Mouse (Mus musculus): ENCODE measurements around the gene Rps6kb2. TPM values are rescaled to one million over a fixed set of nuclear protein-coding genes. Genes with fewer than 3 reads are reported as not detected.

Gene Rps6kb2
- polyA plus RNA-seq, 1 experiment from 2014 or later = 63.3 TPM

- Histone ChIP-seq H3K36me3 (peaks cover 73% of the 10 kb centered on the region), H3K4me3 (replicated peaks) (no peak overlapping the region), H3K9ac (replicated peaks) (no peak overlapping the region; the same call in 1 of the 2 replicates), H3K4me2 (peak overlapping the region; percentile 6), H3K27me3 (no peaks in the 10 kb centered on the region), H3K4me1 (replicated peaks) (peaks cover 42% of the 10 kb centered on the region), H3K9me3 (no peaks in the 10 kb centered on the region), H3K27ac (0 out of 2 replicates have a peak overlapping the region, but pooled peaks have one; percentile 42)
- ATAC-seq (ENCODE audit: insufficient number of reproducible peaks, insufficient read depth, low FRiP score, low TSS enrichment, low read depth) = no peak
- WGBS = 16% methylated on average over 5 of the region's 5 CpGs
Observed at GRCm38 (mm10) chr19:4196548-4196947, 33.4 kb upstream of the Rps6kb2 start.

GRCm38 (mm10) chr19:4196048-4196447, 32.9 kb upstream of the Rps6kb2 start:
- Histone ChIP-seq H3K4me1 (replicated peaks) (peaks cover 46% of the 10 kb centered on the region), H3K4me2 (peak overlapping the region; percentile 6; the same call in 1 of the 2 replicates), H3K9ac (replicated peaks) (no peak overlapping the region), H3K9me3 (no peaks in the 10 kb centered on the region), H3K27ac (no peak overlapping the region), H3K36me3 (peaks cover 73% of the 10 kb centered on the region), H3K27me3 (no peaks in the 10 kb centered on the region), H3K4me3 (replicated peaks) (no peak overlapping the region)
- ATAC-seq (ENCODE audit: insufficient number of reproducible peaks, insufficient read depth, low FRiP score, low TSS enrichment, low read depth) = no peak
- 64% methylated on average over 2 of the region's 2 CpGs for WGBS

GRCm38 (mm10) chr19:4194776-4195650, 31.9 kb upstream of the Rps6kb2 start:
- Histone ChIP-seq H3K36me3 (peaks cover 69% of the 10 kb centered on the region), H3K27me3 (no peaks in the 10 kb centered on the region), H3K27ac (no peak overlapping the region), H3K4me3 (replicated peaks) (no peak overlapping the region), H3K4me2 (no peak overlapping the region), H3K9me3 (no peaks in the 10 kb centered on the region), H3K4me1 (replicated peaks) (peaks cover 42% of the 10 kb centered on the region), H3K9ac (replicated peaks) (no peak overlapping the region)
- no peak for ATAC-seq (ENCODE audit: insufficient number of reproducible peaks, insufficient read depth, low FRiP score, low TSS enrichment, low read depth)
- 83% methylated on average over 12 of the region's 12 CpGs for WGBS

GRCm38 (mm10) chr19:4194021-4194724, 31.0 kb upstream of the Rps6kb2 start:
- Histone ChIP-seq H3K4me2 (no peak overlapping the region), H3K27ac (no peak overlapping the region), H3K36me3 (peaks cover 61% of the 10 kb centered on the region), H3K4me3 (replicated peaks) (no peak overlapping the region; the same call in 1 of the 2 replicates), H3K27me3 (no peaks in the 10 kb centered on the region), H3K9me3 (no peaks in the 10 kb centered on the region), H3K9ac (replicated peaks) (no peak overlapping the region), H3K4me1 (replicated peaks) (peaks cover 39% of the 10 kb centered on the region)
- WGBS = 85% methylated on average over 8 of the region's 8 CpGs
- no peak for ATAC-seq (ENCODE audit: insufficient number of reproducible peaks, insufficient read depth, low FRiP score, low TSS enrichment, low read depth)

GRCm38 (mm10) chr19:4193129-4193528, 30.0 kb upstream of the Rps6kb2 start:
- Histone ChIP-seq H3K4me1 (replicated peaks) (peaks cover 39% of the 10 kb centered on the region), H3K9ac (replicated peaks) (peak overlapping the region; percentile 93), H3K4me2 (peak overlapping the region; percentile 94), H3K27ac (no peak overlapping the region; the same call in 1 of the 2 replicates), H3K36me3 (peaks cover 51% of the 10 kb centered on the region), H3K9me3 (no peaks in the 10 kb centered on the region), H3K4me3 (replicated peaks) (peak overlapping the region; percentile 97), H3K27me3 (no peaks in the 10 kb centered on the region)
- 59% methylated on average over 6 of the region's 6 CpGs for whole genome bisulfite sequencing
- ATAC-seq (ENCODE audit: insufficient number of reproducible peaks, insufficient read depth, low FRiP score, low TSS enrichment, low read depth) = no peak

GRCm38 (mm10) chr19:4192251-4192985, 29.3 kb upstream of the Rps6kb2 start:
- Histone ChIP-seq H3K4me1 (replicated peaks) (peaks cover 39% of the 10 kb centered on the region), H3K27me3 (no peaks in the 10 kb centered on the region), H3K27ac (peak overlapping the region; percentile 94), H3K9me3 (no peaks in the 10 kb centered on the region), H3K9ac (replicated peaks) (peak overlapping the region; percentile 93), H3K4me3 (replicated peaks) (peak overlapping the region; percentile 97), H3K4me2 (peak overlapping the region; percentile 94), H3K36me3 (peaks cover 44% of the 10 kb centered on the region)
- peak; percentile 26 for ATAC-seq (ENCODE audit: insufficient number of reproducible peaks, insufficient read depth, low FRiP score, low TSS enrichment, low read depth)
- WGBS = under 1% methylated on average over 52 of the region's 52 CpGs

- Histone ChIP-seq H3K9ac (replicated peaks) (peak within 1 kb of the TSS; percentile 93), H3K27me3 (no peaks in the 10 kb centered on the region), H3K9me3 (no peaks in the 10 kb centered on the region), H3K4me1 (replicated peaks) (peaks cover 35% of the 10 kb centered on the region), H3K27ac (peak within 1 kb of the TSS; percentile 94), H3K36me3 (peaks cover 36% of the 10 kb centered on the region), H3K4me3 (replicated peaks) (peak within 1 kb of the TSS; percentile 97), H3K4me2 (peak within 1 kb of the TSS; percentile 94)
- 5% methylated on average over 40 of the region's 47 CpGs for WGBS
- peak; percentile 90 for ATAC-seq (ENCODE audit: insufficient number of reproducible peaks, insufficient read depth, low FRiP score, low TSS enrichment, low read depth)
Observed at GRCm38 (mm10) chr19:4191528-4192250, 28.5 kb upstream of the Rps6kb2 start, which contains the start of gene Ppp1ca. Gene Ppp1ca (plus strand): TSS chr19:4192065.

GRCm38 (mm10) chr19:4190831-4191334, 27.7 kb upstream of the Rps6kb2 start, which contains the start of gene Tbc1d10c:
Gene Tbc1d10c (minus strand): TSS chr19:4191284.
- H3K9ac ChIP-seq (replicated peaks) = peak within 1 kb of the TSS; percentile 93
- peaks cover 28% of the 10 kb centered on the region for H3K36me3 ChIP-seq
- no peaks in the 10 kb centered on the region for H3K27me3 ChIP-seq
- 55% methylated on average over 4 of the region's 4 CpGs for WGBS
- no peaks in the 10 kb centered on the region for H3K9me3 ChIP-seq
- H3K4me3 ChIP-seq (replicated peaks) = peak within 1 kb of the TSS; percentile 97
- H3K27ac ChIP-seq = peak within 1 kb of the TSS; percentile 94
- H3K4me2 ChIP-seq = peak within 1 kb of the TSS; percentile 94
- H3K4me1 ChIP-seq (replicated peaks) = peaks cover 28% of the 10 kb centered on the region
- no peak for ATAC-seq (ENCODE audit: insufficient number of reproducible peaks, insufficient read depth, low FRiP score, low TSS enrichment, low read depth)

GRCm38 (mm10) chr19:4189051-4189620, 26.0 kb upstream of the Rps6kb2 start:
- H3K9me3 ChIP-seq = no peaks in the 10 kb centered on the region
- ATAC-seq (ENCODE audit: insufficient number of reproducible peaks, insufficient read depth, low FRiP score, low TSS enrichment, low read depth) = no peak
- no peak overlapping the region for H3K4me3 ChIP-seq (replicated peaks)
- H3K27me3 ChIP-seq = no peaks in the 10 kb centered on the region
- peaks cover 38% of the 10 kb centered on the region for H3K4me1 ChIP-seq (replicated peaks)
- H3K9ac ChIP-seq (replicated peaks) = no peak overlapping the region
- peaks cover 11% of the 10 kb centered on the region for H3K36me3 ChIP-seq
- H3K4me2 ChIP-seq = no peak overlapping the region
- WGBS = 88% methylated on average over 12 of the region's 12 CpGs
- no peak overlapping the region for H3K27ac ChIP-seq

- H3K27me3 ChIP-seq = no peaks in the 10 kb centered on the region
- H3K4me1 ChIP-seq (replicated peaks) = peaks cover 22% of the 10 kb centered on the region
- no peaks in the 10 kb centered on the region for H3K9me3 ChIP-seq
- 63% methylated on average over 3 of the region's 3 CpGs for WGBS
- H3K4me3 ChIP-seq (replicated peaks) = no peak overlapping the region
- H3K9ac ChIP-seq (replicated peaks) = no peak overlapping the region
- H3K4me2 ChIP-seq = no peak overlapping the region
- ATAC-seq (ENCODE audit: insufficient number of reproducible peaks, insufficient read depth, low FRiP score, low TSS enrichment, low read depth) = no peak
- no peaks in the 10 kb centered on the region for H3K36me3 ChIP-seq
- H3K27ac ChIP-seq = no peak overlapping the region
Observed at GRCm38 (mm10) chr19:4187303-4187702, 24.1 kb upstream of the Rps6kb2 start.

Measured in limb, embryonic 12.5 days (tissue).